Mouse (Mus musculus): ENCODE results near the gene 9130409I23Rik. TPM values are rescaled to one million over a fixed set of nuclear protein-coding genes. Genes with fewer than 3 reads are reported as not detected.
"Not testable (repeated sequence)": the region's sequence is repeated elsewhere in the genome, so short reads cannot be mapped to it uniquely, and the experiment has no call there.

The 9130409I23Rik gene
- polyA plus RNA-seq, 1 experiment from 2014 or later: not detected

- Histone ChIP-seq H3K4me2 (ENCODE audit: low read length) (no peak within 1 kb of the TSS), H3K36me3 (ENCODE audit: control insufficient read depth, insufficient read depth, low read length) (no peaks in the 10 kb centered on the region), H3K9ac (ENCODE audit: low read depth, low read length) (no peak within 1 kb of the TSS), H3K27ac (ENCODE audit: low read depth, low read length) (no peak within 1 kb of the TSS), H3K4me3 (ENCODE audit: low read length) (no peak within 1 kb of the TSS), H3K4me1 (ENCODE audit: control insufficient read depth, insufficient read depth, low read depth, low read length) (no peaks in the 10 kb centered on the region), H3K27me3 (replicated peaks; ENCODE audit: control insufficient read depth, insufficient read depth, low read length) (0 out of 2 replicates have a peak, but pooled peaks cover 2% of the 10 kb centered on the region), H3K9me3 (ENCODE audit: control insufficient read depth, low read length) (no peaks in the 10 kb centered on the region)
- ATAC-seq: no peak
- 59% methylated on average over 5 of the region's 5 CpGs for WGBS
These were observed 30.1 kb upstream of the 9130409I23Rik start, which contains the start of gene Ephx1 for GRCm38 (mm10) chr1:181020756-181021487. Gene Ephx1, minus strand, starts transcription at chr1:181020904.

GRCm38 (mm10) chr1:181021488-181021865, 29.6 kb upstream of the 9130409I23Rik start:
- Histone ChIP-seq H3K9ac (ENCODE audit: low read depth, low read length) (no peak overlapping the region), H3K4me1 (ENCODE audit: control insufficient read depth, insufficient read depth, low read depth, low read length) (no peaks in the 10 kb centered on the region), H3K27ac (ENCODE audit: low read depth, low read length) (no peak overlapping the region), H3K4me2 (ENCODE audit: low read length) (no peak overlapping the region), H3K27me3 (replicated peaks; ENCODE audit: control insufficient read depth, insufficient read depth, low read length) (0 out of 2 replicates have a peak, but pooled peaks cover 2% of the 10 kb centered on the region), H3K36me3 (ENCODE audit: control insufficient read depth, insufficient read depth, low read length) (no peaks in the 10 kb centered on the region), H3K9me3 (ENCODE audit: control insufficient read depth, low read length) (no peaks in the 10 kb centered on the region), H3K4me3 (ENCODE audit: low read length) (no peak overlapping the region)
- WGBS: 53% methylated on average over 7 of the region's 7 CpGs
- ATAC-seq: no peak

- Histone ChIP-seq H3K9ac (ENCODE audit: low read depth, low read length) (no peak overlapping the region), H3K27me3 (replicated peaks; ENCODE audit: control insufficient read depth, insufficient read depth, low read length) (0 out of 2 replicates have a peak, but pooled peaks cover 2% of the 10 kb centered on the region), H3K4me2 (ENCODE audit: low read length) (no peak overlapping the region), H3K4me3 (ENCODE audit: low read length) (no peak overlapping the region), H3K36me3 (ENCODE audit: control insufficient read depth, insufficient read depth, low read length) (no peaks in the 10 kb centered on the region), H3K9me3 (ENCODE audit: control insufficient read depth, low read length) (no peaks in the 10 kb centered on the region), H3K27ac (ENCODE audit: low read depth, low read length) (no peak overlapping the region), H3K4me1 (ENCODE audit: control insufficient read depth, insufficient read depth, low read depth, low read length) (no peaks in the 10 kb centered on the region)
- WGBS: 18% methylated on average over 1 of the region's 1 CpGs
- ATAC-seq: no peak
These were observed 28.8 kb upstream of the 9130409I23Rik start for GRCm38 (mm10) chr1:181022265-181022664.

- not testable (repeated sequence) for H3K4me1 ChIP-seq (ENCODE audit: control insufficient read depth, insufficient read depth, low read depth, low read length); H3K4me3 ChIP-seq (ENCODE audit: low read length); ATAC-seq; H3K27me3 ChIP-seq (replicated peaks; ENCODE audit: control insufficient read depth, insufficient read depth, low read length); H3K27ac ChIP-seq (ENCODE audit: low read depth, low read length); H3K9ac ChIP-seq (ENCODE audit: low read depth, low read length); H3K9me3 ChIP-seq (ENCODE audit: control insufficient read depth, low read length); H3K36me3 ChIP-seq (ENCODE audit: control insufficient read depth, insufficient read depth, low read length); H3K4me2 ChIP-seq (ENCODE audit: low read length)
- 82% methylated on average over 5 of the region's 5 CpGs for WGBS
These were observed 15.8 kb upstream of the 9130409I23Rik start for GRCm38 (mm10) chr1:181035015-181035778.

DNA sequence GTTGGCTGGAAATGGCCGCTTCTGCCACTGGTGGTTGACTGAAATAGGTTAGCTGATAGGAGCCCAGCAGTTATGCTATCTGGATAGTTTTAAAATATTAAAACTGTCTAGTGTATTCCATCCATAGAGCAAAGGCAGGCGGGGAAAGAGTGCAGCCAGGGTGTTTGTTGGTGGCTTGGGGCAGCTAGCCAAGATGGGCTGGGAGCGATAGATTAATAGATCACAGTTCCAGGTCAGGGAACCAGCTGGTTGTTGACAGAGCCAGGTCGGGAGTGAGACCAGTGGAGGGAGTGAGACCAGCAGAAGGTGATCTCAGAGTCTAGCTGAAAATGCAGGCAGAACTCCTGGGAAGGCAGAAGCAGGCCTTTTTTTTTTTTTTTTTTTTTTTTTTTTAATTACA, 13.4 kb upstream of the 9130409I23Rik start:
- no peak for ATAC-seq
- H3K9me3 ChIP-seq (ENCODE audit: control insufficient read depth, low read length): no peaks in the 10 kb centered on the region
- H3K9ac ChIP-seq (ENCODE audit: low read depth, low read length): no peak overlapping the region
- no peaks in the 10 kb centered on the region for H3K36me3 ChIP-seq (ENCODE audit: control insufficient read depth, insufficient read depth, low read length)
- no peak overlapping the region for H3K27ac ChIP-seq (ENCODE audit: low read depth, low read length)
- no peaks in the 10 kb centered on the region for H3K4me1 ChIP-seq (ENCODE audit: control insufficient read depth, insufficient read depth, low read depth, low read length)
- H3K27me3 ChIP-seq (replicated peaks; ENCODE audit: control insufficient read depth, insufficient read depth, low read length): no peaks in the 10 kb centered on the region
- 68% methylated on average over 4 of the region's 4 CpGs for WGBS
- no peak overlapping the region for H3K4me2 ChIP-seq (ENCODE audit: low read length)
- no peak overlapping the region for H3K4me3 ChIP-seq (ENCODE audit: low read length)

DNA sequence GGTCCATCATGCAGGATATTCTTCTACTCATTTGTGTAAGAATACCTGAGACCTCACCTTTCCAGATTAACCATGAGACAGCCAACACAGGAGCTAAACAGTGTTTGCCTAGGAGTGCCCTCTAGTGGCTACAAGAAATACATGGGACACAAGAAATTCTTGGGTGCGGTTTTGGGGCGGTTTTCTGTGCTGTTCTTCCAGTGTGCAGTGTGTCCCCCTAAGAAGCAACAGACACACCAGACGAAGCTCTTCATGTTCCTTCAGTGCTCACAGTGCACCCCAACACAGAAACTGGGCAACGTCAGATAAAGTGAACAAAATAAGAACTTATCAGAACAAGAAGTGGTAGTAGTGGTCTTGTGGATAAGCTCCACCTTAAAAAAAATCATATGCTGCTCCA, 11.4 kb upstream of the 9130409I23Rik start:
- WGBS: 9% methylated on average over 4 of the region's 4 CpGs
- Histone ChIP-seq H3K9ac (ENCODE audit: low read depth, low read length) (no peak overlapping the region), H3K9me3 (ENCODE audit: control insufficient read depth, low read length) (no peaks in the 10 kb centered on the region), H3K27me3 (replicated peaks; ENCODE audit: control insufficient read depth, insufficient read depth, low read length) (no peaks in the 10 kb centered on the region), H3K4me2 (ENCODE audit: low read length) (0 out of 2 replicates have a peak overlapping the region, but pooled peaks have one; percentile 25), H3K4me3 (ENCODE audit: low read length) (no peak overlapping the region), H3K4me1 (ENCODE audit: control insufficient read depth, insufficient read depth, low read depth, low read length) (no peaks in the 10 kb centered on the region), H3K36me3 (ENCODE audit: control insufficient read depth, insufficient read depth, low read length) (no peaks in the 10 kb centered on the region), H3K27ac (ENCODE audit: low read depth, low read length) (no peak overlapping the region)
- no peak for ATAC-seq

- Histone ChIP-seq H3K9me3 (ENCODE audit: control insufficient read depth, low read length) (no peaks in the 10 kb centered on the region), H3K4me3 (ENCODE audit: low read length) (no peak overlapping the region), H3K36me3 (ENCODE audit: control insufficient read depth, insufficient read depth, low read length) (no peaks in the 10 kb centered on the region), H3K4me2 (ENCODE audit: low read length) (no peak overlapping the region), H3K4me1 (ENCODE audit: control insufficient read depth, insufficient read depth, low read depth, low read length) (no peaks in the 10 kb centered on the region), H3K27me3 (replicated peaks; ENCODE audit: control insufficient read depth, insufficient read depth, low read length) (no peaks in the 10 kb centered on the region), H3K9ac (ENCODE audit: low read depth, low read length) (no peak overlapping the region), H3K27ac (ENCODE audit: low read depth, low read length) (no peak overlapping the region)
- WGBS: 69% methylated on average over 1 of the region's 1 CpGs
- no peak for ATAC-seq
These were observed 3.5 kb upstream of the 9130409I23Rik start for GRCm38 (mm10) chr1:181047520-181047919.

- Histone ChIP-seq H3K27ac (ENCODE audit: low read depth, low read length) (no peak overlapping the region), H3K36me3 (ENCODE audit: control insufficient read depth, insufficient read depth, low read length) (no peaks in the 10 kb centered on the region), H3K27me3 (replicated peaks; ENCODE audit: control insufficient read depth, insufficient read depth, low read length) (no peaks in the 10 kb centered on the region), H3K4me2 (ENCODE audit: low read length) (no peak overlapping the region), H3K9me3 (ENCODE audit: control insufficient read depth, low read length) (no peaks in the 10 kb centered on the region), H3K4me1 (ENCODE audit: control insufficient read depth, insufficient read depth, low read depth, low read length) (no peaks in the 10 kb centered on the region), H3K9ac (ENCODE audit: low read depth, low read length) (no peak overlapping the region), H3K4me3 (ENCODE audit: low read length) (no peak overlapping the region)
- no peak for ATAC-seq
These were observed 1.7 kb upstream of the 9130409I23Rik start for GRCm38 (mm10) chr1:181049328-181049842.

GRCm38 (mm10) chr1:181052898-181053297, 1.9 kb downstream of the 9130409I23Rik start:
- no peak for ATAC-seq
- WGBS: 86% methylated on average over 4 of the region's 4 CpGs
- H3K4me1 ChIP-seq (ENCODE audit: control insufficient read depth, insufficient read depth, low read depth, low read length): no peaks in the 10 kb centered on the region
- no peak overlapping the region for H3K4me2 ChIP-seq (ENCODE audit: low read length)
- H3K27ac ChIP-seq (ENCODE audit: low read depth, low read length): no peak overlapping the region
- no peaks in the 10 kb centered on the region for H3K36me3 ChIP-seq (ENCODE audit: control insufficient read depth, insufficient read depth, low read length)
- H3K27me3 ChIP-seq (replicated peaks; ENCODE audit: control insufficient read depth, insufficient read depth, low read length): no peaks in the 10 kb centered on the region
- H3K4me3 ChIP-seq (ENCODE audit: low read length): no peak overlapping the region
- H3K9me3 ChIP-seq (ENCODE audit: control insufficient read depth, low read length): no peaks in the 10 kb centered on the region
- no peak overlapping the region for H3K9ac ChIP-seq (ENCODE audit: low read depth, low read length)
